Mouse (Mus musculus) hindbrain, embryonic 13.5 days (tissue): ENCODE measurements around the gene Zfp341. TPM values are rescaled to one million over a fixed set of nuclear protein-coding genes. Genes with fewer than 3 reads are reported as not detected.

Experiments
- ATAC-seq: fragments of 200-750 bp; cut with Nextera tagmentation; 2 replicates; pipeline ENCODE4 v1.8.0; 2017; ENCODE audit warnings: moderate TSS enrichment; ENCODE audit not compliant: low FRiP score
- H3K27ac ChIP-seq: fragments of 300-500 bp; sonication (generic); 2 replicates; pipeline ENCODE4 v1.5.1; 2015; ENCODE audit warnings: inconsistent platforms, mild to moderate bottlenecking, moderate library complexity
- H3K27me3 ChIP-seq: fragments of 300-500 bp; sonication (generic); 2 replicates; pipeline ENCODE4 v1.6.1; 2015; ENCODE audit warnings: mild to moderate bottlenecking, inconsistent platforms
- H3K36me3 ChIP-seq: fragments of 300-500 bp; sonication (generic); 2 replicates; pipeline ENCODE4 v1.6.1; 2015; ENCODE audit warnings: mild to moderate bottlenecking, inconsistent platforms
- H3K4me1 ChIP-seq: fragments of 300-500 bp; sonication (generic); replicated peaks from 2 replicates; pipeline ENCODE4 v1.6.1; 2015; ENCODE audit warnings: inconsistent platforms
- H3K4me2 ChIP-seq: fragments of 300-500 bp; sonication (generic); 2 replicates; pipeline ENCODE4 v1.6.1; 2015; ENCODE audit warnings: inconsistent platforms, mild to moderate bottlenecking, moderate library complexity
- H3K4me3 ChIP-seq: fragments of 300-500 bp; sonication (generic); 2 replicates; pipeline ENCODE4 v1.5.1; 2015; ENCODE audit warnings: mild to moderate bottlenecking, inconsistent platforms
- H3K9ac ChIP-seq: fragments of 300-500 bp; sonication (generic); 2 replicates; pipeline ENCODE4 v1.6.1; 2015; ENCODE audit warnings: mild to moderate bottlenecking, inconsistent platforms
- H3K9me3 ChIP-seq: fragments of 300-500 bp; sonication (generic); 2 replicates; pipeline ENCODE4 v1.6.1; 2016; ENCODE audit warnings: inconsistent platforms
- WGBS: fragments of 180-500 bp; shearing (Covaris S2); methylation state at CpG from one replicate; pipeline ENCODE4 v1.1.7; 2015; 5-methylcytosine and 5-hydroxymethylcytosine counted together
- polyA plus RNA-seq: library from polyadenylated mRNA; unstranded; fragments of >200 nt; fragmentation: Nextera tagmentation; extraction: Ambion mirVana; gene quantifications from 2 replicates; pipeline ENCODE4 v1.2.1, GENCODE M21; 2015

Gene Zfp341
- polyA plus RNA-seq, 1 experiment from 2014 or later: 1.9 TPM

DNA sequence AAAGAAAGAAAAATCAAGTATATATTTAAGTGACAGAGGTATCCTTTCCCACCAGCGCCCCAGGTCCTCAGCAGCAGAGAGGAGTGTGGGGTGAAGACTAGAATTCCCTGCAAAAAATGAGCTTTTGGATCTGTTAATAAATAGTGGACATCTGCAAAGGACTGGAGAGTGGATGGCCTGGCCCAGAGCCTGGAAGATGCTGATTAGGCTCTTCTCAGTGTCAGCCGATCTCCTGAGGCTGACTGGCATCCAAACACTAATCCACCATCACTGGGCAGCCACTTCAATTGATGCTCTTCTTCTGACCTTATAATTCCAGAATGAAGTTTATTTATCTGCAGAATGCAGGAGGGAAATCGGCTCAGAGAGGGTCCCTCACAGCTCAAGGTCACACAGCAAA lies 40.1 kb upstream of the Zfp341 start:
- no peak for ATAC-seq
- Histone ChIP-seq H3K9ac (no peak overlapping the region), H3K36me3 (no peaks in the 10 kb centered on the region), H3K27ac (no peak overlapping the region), H3K4me1 (peaks cover 45% of the 10 kb centered on the region), H3K4me2 (no peak overlapping the region), H3K4me3 (no peak overlapping the region), H3K9me3 (no peaks in the 10 kb centered on the region), H3K27me3 (no peaks in the 10 kb centered on the region)
- WGBS: 83% methylated on average over 3 of the region's 3 CpGs

DNA sequence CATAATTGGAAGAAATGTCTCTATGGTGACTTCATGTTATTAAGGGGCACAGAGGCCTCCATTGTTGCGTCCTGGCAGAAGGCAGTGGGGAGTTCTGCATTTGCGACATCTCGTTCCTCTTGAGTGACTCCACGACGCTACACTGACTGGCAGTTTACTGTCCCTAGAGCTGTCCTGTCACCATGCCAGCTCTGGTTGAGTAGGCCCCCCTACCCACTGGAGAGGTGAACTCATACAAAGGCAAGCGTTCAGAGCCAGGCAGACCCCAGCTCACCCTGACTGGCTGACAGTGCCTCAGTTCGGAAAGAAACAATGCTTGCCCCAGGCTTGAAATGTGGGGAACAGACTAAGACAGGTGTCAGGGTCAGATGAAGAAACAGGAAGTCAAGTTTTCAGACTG lies 38.8 kb upstream of the Zfp341 start:
- 30% methylated on average over 7 of the region's 7 CpGs for WGBS
- Histone ChIP-seq H3K9me3 (no peaks in the 10 kb centered on the region), H3K36me3 (no peaks in the 10 kb centered on the region), H3K4me1 (peaks cover 33% of the 10 kb centered on the region), H3K4me3 (no peak overlapping the region), H3K4me2 (no peak overlapping the region), H3K9ac (no peak overlapping the region), H3K27ac (no peak overlapping the region), H3K27me3 (no peaks in the 10 kb centered on the region)
- no peak for ATAC-seq

DNA sequence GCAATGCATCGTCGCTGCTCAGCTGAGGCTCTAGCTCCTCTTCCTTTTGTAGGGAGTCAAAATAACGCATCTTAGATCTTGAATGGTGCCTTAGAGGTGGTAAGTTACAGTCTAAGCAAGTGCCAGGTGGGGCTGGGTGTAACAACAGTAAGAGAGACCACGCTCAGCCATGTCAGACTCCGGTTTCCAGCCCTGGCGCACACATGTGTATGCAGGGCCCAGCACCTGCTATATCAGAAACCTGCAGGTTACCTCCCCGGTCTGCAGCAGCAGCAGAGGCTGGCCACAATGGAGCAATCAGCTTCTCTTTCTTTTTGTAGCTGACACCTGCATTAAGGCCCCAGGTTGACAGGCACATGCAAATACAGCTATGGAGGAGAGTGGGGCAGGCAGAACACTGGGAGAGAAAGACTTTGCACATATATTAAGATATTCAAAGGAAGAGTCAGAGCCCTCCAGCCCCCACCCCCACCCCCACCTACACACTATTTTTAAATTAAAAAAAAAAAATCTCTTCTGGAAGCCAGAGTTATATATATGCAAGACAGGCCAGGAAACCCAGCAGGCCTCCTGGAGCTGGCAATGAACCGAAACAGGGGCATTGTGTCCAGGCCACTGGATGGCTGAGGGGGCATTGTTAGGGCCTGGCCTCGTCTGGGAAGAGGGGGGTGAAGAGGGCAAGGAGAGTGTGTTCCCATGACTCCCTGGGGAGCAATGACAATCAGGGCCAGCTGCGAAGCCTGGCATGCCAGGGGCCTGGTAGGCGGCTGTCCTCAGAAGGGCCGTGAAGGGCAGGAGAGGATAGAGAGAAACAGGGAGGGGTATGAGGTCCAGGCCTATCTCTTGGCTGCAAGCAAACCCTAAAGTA lies 36.0 kb upstream of the Zfp341 start:
- Histone ChIP-seq H3K27me3 (no peaks in the 10 kb centered on the region), H3K36me3 (no peaks in the 10 kb centered on the region), H3K27ac (peak overlapping the region; percentile 77), H3K4me1 (peaks cover 21% of the 10 kb centered on the region), H3K4me2 (no peak overlapping the region), H3K4me3 (no peak overlapping the region), H3K9ac (peak overlapping the region; percentile 39), H3K9me3 (no peaks in the 10 kb centered on the region)
- peak; percentile 49; the same call in 1 of the 2 replicates for ATAC-seq
- 20% methylated on average over 12 of the region's 12 CpGs for WGBS

DNA sequence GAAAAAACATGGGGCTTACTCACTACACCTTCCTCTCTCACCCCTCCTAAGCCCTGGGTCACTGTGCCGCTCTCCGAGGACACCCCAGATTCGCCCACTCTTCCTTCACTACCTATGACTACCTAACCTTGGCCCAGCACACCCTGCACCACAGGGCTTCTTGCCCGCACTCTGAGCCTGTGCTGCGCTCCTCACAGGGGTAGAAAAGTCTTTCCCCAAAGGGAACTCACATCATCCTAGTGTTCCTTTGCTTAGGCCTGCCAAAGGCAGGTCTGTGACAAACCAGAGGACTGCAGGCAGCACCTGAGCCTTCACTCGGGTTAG lies 35.4 kb upstream of the Zfp341 start:
- Histone ChIP-seq H3K4me1 (peaks cover 21% of the 10 kb centered on the region), H3K27ac (peak overlapping the region; percentile 77), H3K9ac (peak overlapping the region; percentile 39; the same call in 1 of the 2 replicates), H3K4me3 (no peak overlapping the region), H3K9me3 (no peaks in the 10 kb centered on the region), H3K36me3 (no peaks in the 10 kb centered on the region), H3K4me2 (no peak overlapping the region), H3K27me3 (no peaks in the 10 kb centered on the region)
- WGBS: 46% methylated on average over 6 of the region's 6 CpGs
- peak; percentile 22; the same call in 1 of the 2 replicates for ATAC-seq

DNA sequence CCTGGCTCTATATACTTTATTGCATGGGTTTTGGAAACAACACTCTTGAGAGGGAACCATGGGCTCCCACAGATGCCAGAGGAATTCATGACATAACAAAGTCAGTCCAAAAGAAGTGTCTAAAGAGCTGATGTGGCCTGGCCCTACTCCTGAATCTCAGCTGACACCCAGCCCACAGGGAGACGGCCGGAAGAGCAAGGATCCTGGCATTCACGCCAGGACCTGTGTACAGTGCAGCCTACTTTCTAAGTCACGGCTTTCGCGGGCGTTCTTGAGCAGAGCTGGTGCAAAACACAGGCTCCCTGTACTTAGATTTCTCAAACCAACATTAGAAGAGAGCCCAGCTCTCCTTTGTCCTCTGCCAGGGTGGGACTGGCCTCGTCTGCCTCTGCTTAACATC lies 32.5 kb upstream of the Zfp341 start:
- WGBS: 82% methylated on average over 8 of the region's 8 CpGs
- H3K9me3 ChIP-seq: no peaks in the 10 kb centered on the region
- no peaks in the 10 kb centered on the region for H3K36me3 ChIP-seq
- no peak for ATAC-seq
- no peaks in the 10 kb centered on the region for H3K27me3 ChIP-seq
- no peak overlapping the region for H3K4me3 ChIP-seq
- H3K9ac ChIP-seq: no peak overlapping the region
- peaks cover 39% of the 10 kb centered on the region for H3K4me1 ChIP-seq
- 0 out of 2 replicates have a peak overlapping the region, but pooled peaks have one; percentile 40 for H3K27ac ChIP-seq
- H3K4me2 ChIP-seq: no peak overlapping the region

DNA sequence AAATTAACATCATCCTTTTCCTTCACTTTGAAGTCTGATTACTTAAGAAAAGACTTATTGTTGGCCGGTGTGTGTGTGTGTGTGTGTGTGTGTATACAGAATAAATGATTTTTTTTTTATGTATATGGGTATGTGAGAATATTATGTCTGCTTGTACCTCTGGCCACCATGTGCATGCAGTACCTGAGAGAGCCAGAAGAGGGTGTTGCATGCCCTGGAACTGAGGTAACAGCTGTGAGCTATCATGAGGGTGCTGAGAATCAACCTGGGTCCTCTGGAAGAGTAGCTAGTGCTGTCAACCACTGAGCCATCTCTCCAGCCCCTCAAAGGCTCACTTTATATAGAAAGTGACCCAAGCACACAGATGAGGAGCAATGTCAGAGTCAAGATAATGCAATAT lies 31.7 kb upstream of the Zfp341 start:
- H3K4me1 ChIP-seq: peaks cover 40% of the 10 kb centered on the region
- 100% methylated on average over 1 of the region's 1 CpGs for WGBS
- H3K4me2 ChIP-seq: no peak overlapping the region
- no peaks in the 10 kb centered on the region for H3K9me3 ChIP-seq
- H3K4me3 ChIP-seq: no peak overlapping the region
- no peaks in the 10 kb centered on the region for H3K27me3 ChIP-seq
- H3K27ac ChIP-seq: no peak overlapping the region
- H3K9ac ChIP-seq: no peak overlapping the region
- no peak for ATAC-seq
- H3K36me3 ChIP-seq: no peaks in the 10 kb centered on the region

DNA sequence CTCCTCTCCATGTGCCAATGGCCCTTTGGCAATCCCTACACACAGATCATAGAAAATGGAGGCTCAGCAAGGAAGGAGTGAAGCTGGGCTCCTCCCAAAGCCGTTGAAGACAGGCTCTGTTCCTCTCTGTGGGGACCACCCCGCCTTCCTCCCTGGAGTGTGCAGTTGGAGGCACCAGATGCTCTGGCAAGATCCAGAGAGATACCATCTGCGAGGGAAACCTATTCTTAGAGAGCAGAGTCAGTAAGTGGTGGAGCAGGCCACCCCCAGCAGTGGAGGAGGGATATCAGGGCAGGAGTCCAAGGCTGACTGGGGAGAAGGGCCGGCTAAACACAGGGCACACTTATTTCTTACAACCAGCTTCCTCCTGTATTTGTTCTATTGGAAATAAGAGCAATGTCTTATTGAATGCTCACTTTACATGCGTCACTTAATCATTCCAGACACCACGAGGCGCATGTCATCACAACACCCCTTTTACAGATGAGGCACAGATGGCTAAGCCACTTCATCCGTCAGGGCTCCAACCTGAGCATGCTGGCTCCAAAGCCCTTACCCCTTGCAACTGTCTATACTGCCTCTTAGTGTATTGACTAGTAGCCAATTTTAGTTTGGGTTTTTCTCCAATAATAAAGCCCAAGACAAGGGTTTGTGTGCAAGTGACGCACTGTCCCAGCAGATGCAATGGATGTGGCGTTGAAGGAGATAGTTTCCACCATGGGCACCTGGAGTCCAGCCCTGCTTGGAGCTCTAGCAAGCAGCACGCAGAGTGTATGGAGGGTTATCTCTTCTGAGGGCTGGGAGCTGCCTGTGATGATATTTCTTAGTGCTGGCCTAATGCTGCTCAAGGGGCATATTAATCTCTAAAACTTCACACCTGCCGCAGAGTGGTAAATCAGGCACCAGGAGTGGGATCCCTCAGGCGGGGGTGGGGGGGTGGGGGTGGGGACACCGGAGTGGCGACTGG lies 28.9 kb upstream of the Zfp341 start:
- peaks cover 26% of the 10 kb centered on the region for H3K4me1 ChIP-seq
- H3K4me3 ChIP-seq: no peak overlapping the region
- H3K9ac ChIP-seq: 0 out of 2 replicates have a peak overlapping the region, but pooled peaks have one; percentile 24
- no peaks in the 10 kb centered on the region for H3K27me3 ChIP-seq
- no peaks in the 10 kb centered on the region for H3K9me3 ChIP-seq
- H3K4me2 ChIP-seq: no peak overlapping the region
- 50% methylated on average over 15 of the region's 15 CpGs for WGBS
- ATAC-seq: peak; percentile 69
- H3K27ac ChIP-seq: peak overlapping the region; percentile 78
- H3K36me3 ChIP-seq: peaks cover 6% of the 10 kb centered on the region

DNA sequence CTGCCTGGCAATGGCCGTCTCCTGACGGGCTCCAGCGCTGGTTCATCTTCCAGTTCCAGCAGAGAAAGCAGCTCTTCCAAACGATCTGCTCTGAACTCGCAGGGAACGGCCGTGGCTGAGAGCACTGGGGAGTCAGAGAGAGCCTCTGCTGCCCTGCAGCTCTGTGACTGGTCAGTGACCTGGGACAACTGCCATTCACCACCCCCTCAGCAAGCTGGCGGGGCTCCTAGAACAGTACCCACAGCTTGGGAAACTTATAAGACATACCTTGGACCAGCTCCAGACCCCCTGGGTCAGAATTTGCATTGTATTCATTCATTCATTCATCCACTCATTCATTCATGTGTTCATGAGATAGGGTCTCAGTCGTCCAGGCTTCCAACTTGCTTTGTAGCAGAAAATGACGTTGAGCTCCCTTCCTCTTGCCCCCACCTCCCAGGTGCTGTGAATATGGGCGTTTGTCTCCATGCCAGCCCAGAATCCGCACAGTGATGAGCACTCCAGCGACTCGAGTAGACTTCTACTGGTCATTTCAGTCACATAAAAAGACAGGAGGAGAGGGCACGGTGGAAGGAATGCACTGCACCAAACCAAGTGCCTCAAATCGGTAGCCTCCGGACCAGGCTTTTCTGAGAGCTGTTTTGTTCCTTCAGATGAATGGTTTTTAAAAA lies 28.0 kb upstream of the Zfp341 start:
- no peak overlapping the region for H3K4me3 ChIP-seq
- no peak overlapping the region for H3K4me2 ChIP-seq
- 0 out of 2 replicates have a peak overlapping the region, but pooled peaks have one; percentile 24 for H3K9ac ChIP-seq
- ATAC-seq: no peak
- peaks cover 26% of the 10 kb centered on the region for H3K4me1 ChIP-seq
- H3K36me3 ChIP-seq: peaks cover 10% of the 10 kb centered on the region
- no peaks in the 10 kb centered on the region for H3K27me3 ChIP-seq
- H3K27ac ChIP-seq: peak overlapping the region; percentile 78
- H3K9me3 ChIP-seq: no peaks in the 10 kb centered on the region
- 58% methylated on average over 17 of the region's 17 CpGs for WGBS

DNA sequence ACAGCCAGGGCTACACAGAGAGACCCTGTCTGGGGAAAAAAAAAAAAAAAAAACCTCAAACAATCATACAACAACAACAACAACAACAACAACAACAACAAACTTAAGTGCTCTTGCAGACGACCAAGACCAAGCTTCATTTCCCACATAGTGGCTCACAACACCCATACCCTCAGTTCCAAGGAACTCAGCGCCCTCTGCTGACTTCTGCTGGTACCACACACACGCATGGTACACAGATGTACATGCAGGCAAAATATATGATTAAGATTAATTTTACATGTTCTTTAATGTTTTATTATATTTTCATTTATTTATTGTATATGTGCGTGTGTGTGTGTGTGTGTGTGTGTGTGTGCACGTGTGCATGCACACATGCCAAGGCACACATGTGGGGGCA lies 26.7 kb upstream of the Zfp341 start:
- H3K9ac ChIP-seq: no peak overlapping the region
- WGBS: 81% methylated on average over 5 of the region's 5 CpGs
- H3K27ac ChIP-seq: no peak overlapping the region
- no peak overlapping the region for H3K4me2 ChIP-seq
- no peaks in the 10 kb centered on the region for H3K9me3 ChIP-seq
- H3K36me3 ChIP-seq: peaks cover 11% of the 10 kb centered on the region
- no peaks in the 10 kb centered on the region for H3K27me3 ChIP-seq
- peaks cover 26% of the 10 kb centered on the region for H3K4me1 ChIP-seq
- H3K4me3 ChIP-seq: no peak overlapping the region
- no peak for ATAC-seq

DNA sequence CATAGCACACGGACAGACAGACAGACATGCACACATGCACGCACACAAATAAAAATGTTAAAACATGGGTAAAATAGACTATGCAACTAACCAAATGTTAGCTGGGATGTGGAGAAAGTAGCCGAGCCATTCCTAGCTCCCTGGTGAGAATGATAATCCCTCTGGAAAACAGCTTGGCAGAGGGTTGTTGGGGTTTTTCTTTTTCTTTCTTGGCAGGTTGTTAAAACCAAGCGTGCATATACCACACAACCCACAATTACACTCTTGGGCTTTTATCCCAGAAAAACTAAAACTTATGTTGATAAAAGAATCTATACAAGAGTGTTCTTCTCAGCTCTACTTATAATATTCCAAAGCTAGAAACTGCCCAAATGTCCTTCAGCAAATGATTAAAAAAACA lies 24.0 kb upstream of the Zfp341 start:
- WGBS: 84% methylated on average over 4 of the region's 4 CpGs

DNA sequence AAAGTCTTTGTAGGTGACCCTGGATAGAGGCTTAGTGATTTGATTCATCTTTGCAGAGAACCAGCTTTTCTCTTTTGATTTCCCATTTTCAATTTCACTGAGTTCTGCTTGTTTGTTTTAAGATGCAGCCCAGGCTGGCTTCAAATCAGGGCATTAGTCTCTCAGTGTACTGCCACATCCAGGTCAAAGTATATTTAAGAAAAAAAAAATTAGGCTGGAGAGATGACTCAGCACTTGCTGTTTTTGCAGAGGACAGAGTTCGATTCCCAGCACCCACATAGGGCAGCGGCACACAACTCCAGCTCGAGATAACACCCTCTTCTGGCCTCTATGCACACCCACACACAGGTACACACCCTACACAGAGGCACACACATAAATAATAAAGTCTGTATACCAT lies 21.9 kb upstream of the Zfp341 start:
- no peaks in the 10 kb centered on the region for H3K27me3 ChIP-seq
- no peak overlapping the region for H3K4me2 ChIP-seq
- no peak overlapping the region for H3K27ac ChIP-seq
- H3K4me1 ChIP-seq: no peaks in the 10 kb centered on the region
- no peak overlapping the region for H3K4me3 ChIP-seq
- 96% methylated on average over 3 of the region's 3 CpGs for WGBS
- no peaks in the 10 kb centered on the region for H3K9me3 ChIP-seq
- no peak overlapping the region for H3K9ac ChIP-seq
- peaks cover 22% of the 10 kb centered on the region for H3K36me3 ChIP-seq
- ATAC-seq: no peak

More for the DNA sequence above, 24.0 kb upstream of the Zfp341 start:
- Histone ChIP-seq H3K4me2 (no peak overlapping the region), H3K4me1 (peaks cover 19% of the 10 kb centered on the region), H3K27ac (no peak overlapping the region), H3K36me3 (peaks cover 22% of the 10 kb centered on the region), H3K4me3 (no peak overlapping the region), H3K9ac (no peak overlapping the region), H3K27me3 (no peaks in the 10 kb centered on the region), H3K9me3 (no peaks in the 10 kb centered on the region)
- no peak for ATAC-seq

DNA sequence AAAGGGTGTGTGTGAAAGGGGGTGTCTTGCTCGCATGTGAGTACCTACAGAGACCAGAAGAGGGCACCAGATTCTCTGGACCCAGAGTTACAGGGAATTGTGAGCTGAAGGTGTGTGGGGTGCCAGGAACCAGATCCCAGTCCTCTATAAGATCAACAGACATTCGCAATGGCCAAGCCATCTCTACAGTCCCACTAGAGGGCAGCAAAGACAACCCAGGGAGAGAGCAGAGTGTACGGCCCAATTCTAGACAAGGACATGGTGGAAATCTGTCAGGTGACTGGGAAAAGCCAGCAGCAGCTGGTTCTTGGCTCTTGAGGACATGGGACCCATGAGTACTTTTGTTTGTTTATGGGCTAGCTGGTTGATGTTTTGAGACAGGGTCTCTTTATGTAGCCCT lies 20.1 kb upstream of the Zfp341 start:
- peaks cover 16% of the 10 kb centered on the region for H3K36me3 ChIP-seq
- 73% methylated on average over 3 of the region's 3 CpGs for WGBS
- H3K9ac ChIP-seq: no peak overlapping the region
- ATAC-seq: no peak
- no peaks in the 10 kb centered on the region for H3K27me3 ChIP-seq
- H3K27ac ChIP-seq: no peak overlapping the region
- H3K4me3 ChIP-seq: no peak overlapping the region
- H3K4me1 ChIP-seq: no peaks in the 10 kb centered on the region
- H3K4me2 ChIP-seq: no peak overlapping the region
- H3K9me3 ChIP-seq: no peaks in the 10 kb centered on the region
